In genomic region chr2:119250826-119251478, GRCm38 (mm10) we compare ENCODE assay signal across 8 mouse cellular contexts. TPM values are rescaled to one million over a fixed set of nuclear protein-coding genes. Genes with fewer than 3 reads are reported as not detected.
DNase-seq lines count a peak whose midpoint lies in the region; ATAC-seq and TF ChIP-seq lines count a peak whose summit lies in the region.

No protein-coding gene starts in this region.

- no peak for ATAC-seq in embryonic facial prominence, embryonic 15.5 days (ENCODE audit: insufficient number of reproducible peaks, low FRiP score, low TSS enrichment, low read depth)
- no peak; the same call in 1 of the 2 replicates for ATAC-seq in heart, embryonic 11.5 days (replicated peaks; ENCODE audit: insufficient number of reproducible peaks, low FRiP score, low TSS enrichment)
- ATAC-seq in kidney, embryonic 14.5 days (ENCODE audit: low FRiP score, low TSS enrichment): peak; percentile 86
- ATAC-seq in liver, embryonic 11.5 days (replicated peaks; ENCODE audit: low FRiP score): peak; percentile 75
- ATAC-seq in monocyte, adult 5-6 weeks (replicated peaks; ENCODE audit: insufficient number of reproducible peaks, low FRiP score, low TSS enrichment, poor library complexity, severe bottlenecking): peak; percentile 90

- no peak overlapping the region for H3K4me3 ChIP-seq in bone marrow, adult 2 months (replicated peaks; ENCODE audit: control insufficient read depth, low read depth, low read length)
- H3K4me3 ChIP-seq in embryonic facial prominence, embryonic 15.5 days (replicated peaks): no peak overlapping the region
- H3K4me3 ChIP-seq in heart, embryonic 11.5 days (ENCODE audit: low read depth, low read length): no peak overlapping the region
- no peak overlapping the region for H3K4me3 ChIP-seq in kidney, embryonic 14.5 days (ENCODE audit: low read length)
- no peak overlapping the region for H3K4me3 ChIP-seq in liver, embryonic 11.5 days (ENCODE audit: low read depth, low read length)

- TF ChIP-seq CTCF in bone marrow, adult 2 months (IDR thresholded peaks at IDR 0.05; ENCODE audit: control insufficient read depth, insufficient read depth, low read length): peak; percentile 93

- DNase-seq in CD4-positive helper T cell, adult 2 months (ENCODE audit: low read depth, low spot score): peak; percentile 84
- DNase-seq in liver, embryonic 11.5 days (ENCODE audit: low spot score): peak; percentile 83
- peak; percentile 89 for DNase-seq in splenic B cell, adult 2 months (ENCODE audit: low read depth, low spot score)

- H3K4me2 ChIP-seq in embryonic facial prominence, embryonic 15.5 days (replicated peaks): peak overlapping the region; percentile 13; the same call in 1 of the 2 replicates
- peak overlapping the region; percentile 48 for H3K4me2 ChIP-seq in heart, embryonic 11.5 days
- H3K4me2 ChIP-seq in kidney, embryonic 14.5 days (replicated peaks; ENCODE audit: low read depth, low read length): peak overlapping the region; percentile 25; the same call in 1 of the 2 replicates
- peak overlapping the region; percentile 41 for H3K4me2 ChIP-seq in liver, embryonic 11.5 days

- H3K9me3 ChIP-seq in embryonic facial prominence, embryonic 15.5 days (replicated peaks): no peaks in the 10 kb centered on the region
- no peaks in the 10 kb centered on the region for H3K9me3 ChIP-seq in heart, embryonic 11.5 days (replicated peaks; ENCODE audit: control insufficient read depth, low read length)
- no peaks in the 10 kb centered on the region for H3K9me3 ChIP-seq in kidney, embryonic 14.5 days (ENCODE audit: control insufficient read depth, low read length)
- no peaks in the 10 kb centered on the region for H3K9me3 ChIP-seq in liver, embryonic 11.5 days (ENCODE audit: control insufficient read depth, low read length)

- WGBS in bone marrow, adult 2 months: 10% methylated on average over 11 of the region's 11 CpGs
- WGBS in embryonic facial prominence, embryonic 15.5 days: 17% methylated on average over 11 of the region's 11 CpGs
- 13% methylated on average over 11 of the region's 11 CpGs for WGBS in heart, embryonic 11.5 days (ENCODE audit: insufficient replicate concordance)
- WGBS in kidney, embryonic 14.5 days: 15% methylated on average over 11 of the region's 11 CpGs
- 12% methylated on average over 11 of the region's 11 CpGs for WGBS in liver, embryonic 11.5 days

- no peaks in the 10 kb centered on the region; the same call in 1 of the 2 replicates for H3K4me1 ChIP-seq in bone marrow, adult 2 months (ENCODE audit: control insufficient read depth, insufficient read depth, low read length)
- no peaks in the 10 kb centered on the region for H3K4me1 ChIP-seq in embryonic facial prominence, embryonic 15.5 days
- H3K4me1 ChIP-seq in heart, embryonic 11.5 days (ENCODE audit: control insufficient read depth, insufficient read depth, low read length): no peaks in the 10 kb centered on the region
- H3K4me1 ChIP-seq in kidney, embryonic 14.5 days (ENCODE audit: control insufficient read depth, insufficient read depth, low read length): no peaks in the 10 kb centered on the region; the same call in 1 of the 2 replicates
- peaks cover 3% of the 10 kb centered on the region; the same call in 1 of the 2 replicates for H3K4me1 ChIP-seq in liver, embryonic 11.5 days (replicated peaks; ENCODE audit: control insufficient read depth, insufficient read depth, low read length)

- peaks cover 17% of the 10 kb centered on the region for H3K27me3 ChIP-seq in embryonic facial prominence, embryonic 15.5 days
- H3K27me3 ChIP-seq in heart, embryonic 11.5 days (ENCODE audit: control insufficient read depth, insufficient read depth, low read length): peaks cover 17% of the 10 kb centered on the region
- H3K27me3 ChIP-seq in kidney, embryonic 14.5 days (ENCODE audit: control insufficient read depth, insufficient read depth, low read length): peaks cover 16% of the 10 kb centered on the region; the same call in 1 of the 2 replicates
- H3K27me3 ChIP-seq in liver, embryonic 11.5 days (replicated peaks; ENCODE audit: control insufficient read depth, insufficient read depth, low read length): peaks cover 6% of the 10 kb centered on the region
- peaks cover 2% of the 10 kb centered on the region; the same call in 1 of the 2 replicates for H3K27me3 ChIP-seq in splenic B cell, adult 2 months (ENCODE audit: control insufficient read depth, insufficient read depth, low read length, poor library complexity, severe bottlenecking)

- no peaks in the 10 kb centered on the region for H3K36me3 ChIP-seq in embryonic facial prominence, embryonic 15.5 days
- no peaks in the 10 kb centered on the region for H3K36me3 ChIP-seq in heart, embryonic 11.5 days (ENCODE audit: control insufficient read depth, insufficient read depth, low read length)
- H3K36me3 ChIP-seq in kidney, embryonic 14.5 days (ENCODE audit: control insufficient read depth, insufficient read depth, low read length): no peaks in the 10 kb centered on the region
- H3K36me3 ChIP-seq in liver, embryonic 11.5 days (ENCODE audit: control insufficient read depth, insufficient read depth, low read length): no peaks in the 10 kb centered on the region
- H3K36me3 ChIP-seq in splenic B cell, adult 2 months (ENCODE audit: control insufficient read depth, insufficient read depth, low read length, poor library complexity, severe bottlenecking): no peaks in the 10 kb centered on the region

- no peak for TF ChIP-seq POLR2A in bone marrow, adult 2 months (IDR thresholded peaks at IDR 0.05; ENCODE audit: borderline replicate concordance, control insufficient read depth, low read depth, low read length)

- H3K27ac ChIP-seq in bone marrow, adult 2 months (ENCODE audit: control insufficient read depth, insufficient read depth, low read depth, low read length, poor library complexity): no peak overlapping the region
- H3K27ac ChIP-seq in embryonic facial prominence, embryonic 15.5 days (replicated peaks): no peak overlapping the region
- no peak overlapping the region for H3K27ac ChIP-seq in heart, embryonic 11.5 days (ENCODE audit: low read depth, low read length)
- H3K27ac ChIP-seq in kidney, embryonic 14.5 days (ENCODE audit: low read depth, low read length): no peak overlapping the region
- H3K27ac ChIP-seq in liver, embryonic 11.5 days (ENCODE audit: low read depth, low read length): no peak overlapping the region

- no peak overlapping the region for H3K9ac ChIP-seq in embryonic facial prominence, embryonic 15.5 days
- H3K9ac ChIP-seq in heart, embryonic 11.5 days (ENCODE audit: low read depth, low read length): no peak overlapping the region
- no peak overlapping the region for H3K9ac ChIP-seq in kidney, embryonic 14.5 days (ENCODE audit: low read depth, low read length)
- no peak overlapping the region for H3K9ac ChIP-seq in liver, embryonic 11.5 days (ENCODE audit: low read depth, low read length)

RNA-seq across cellular contexts. Expression of gene Spint1, which starts 13.8 kb away (rescaled TPM):
- 4.3 TPM in 1 of 2 replicates, not detected in the other for polyA plus RNA-seq in bone marrow, adult 2 months (2011; ENCODE audit: insufficient read depth, insufficient read length, low replicate concordance, missing spikeins)
- 29.8 and 33.0 TPM in 2 replicates for polyA plus RNA-seq in embryonic facial prominence, embryonic 15.5 days (2015; fragmentation: Nextera tagmentation; extraction: Ambion mirVana)
- 0.83 and 1.1 TPM in 2 replicates for polyA plus RNA-seq in heart, embryonic 11.5 days (2014; fragmentation: Nextera tagmentation; extraction: Ambion mirVana)
- 23.6 and 38.1 TPM in 2 replicates for polyA plus RNA-seq in kidney, embryonic 14.5 days (2014; fragmentation: Nextera tagmentation; extraction: Ambion mirVana)
- 2.3 and 2.5 TPM in 2 replicates for polyA plus RNA-seq in liver, embryonic 11.5 days (2014; fragmentation: Nextera tagmentation; extraction: Ambion mirVana)
- total RNA-seq in monocyte, adult 5-6 weeks (2017): 1.5 TPM in 1 of 3 replicates, not detected in the others

RNA-seq across cellular contexts. Expression of gene Rhov, which starts 20.1 kb away (rescaled TPM):
- polyA plus RNA-seq in bone marrow, adult 2 months (2011; ENCODE audit: insufficient read depth, insufficient read length, low replicate concordance, missing spikeins): 2.1 TPM in 1 of 2 replicates, not detected in the other
- polyA plus RNA-seq in embryonic facial prominence, embryonic 15.5 days (2015; fragmentation: Nextera tagmentation; extraction: Ambion mirVana): 37.1 and 37.9 TPM in 2 replicates
- polyA plus RNA-seq in heart, embryonic 11.5 days (2014; fragmentation: Nextera tagmentation; extraction: Ambion mirVana): not detected in 2 replicates
- 0.23 and 0.61 TPM in 2 replicates for polyA plus RNA-seq in kidney, embryonic 14.5 days (2014; fragmentation: Nextera tagmentation; extraction: Ambion mirVana)
- polyA plus RNA-seq in liver, embryonic 11.5 days (2014; fragmentation: Nextera tagmentation; extraction: Ambion mirVana): 0.38 TPM in 1 of 2 replicates, not detected in the other
- 0.48 TPM in 1 of 3 replicates, not detected in the others for total RNA-seq in monocyte, adult 5-6 weeks (2017)

RNA-seq across cellular contexts. Expression of gene Ppp1r14d, which starts 21.2 kb away (rescaled TPM):
- not detected in 2 replicates for polyA plus RNA-seq in bone marrow, adult 2 months (2011; ENCODE audit: insufficient read depth, insufficient read length, low replicate concordance, missing spikeins)
- 0.36 and 0.37 TPM in 2 replicates for polyA plus RNA-seq in embryonic facial prominence, embryonic 15.5 days (2015; fragmentation: Nextera tagmentation; extraction: Ambion mirVana)
- not detected in 2 replicates for polyA plus RNA-seq in heart, embryonic 11.5 days (2014; fragmentation: Nextera tagmentation; extraction: Ambion mirVana)
- 0.28 and 0.94 TPM in 2 replicates for polyA plus RNA-seq in kidney, embryonic 14.5 days (2014; fragmentation: Nextera tagmentation; extraction: Ambion mirVana)
- not detected in 2 replicates for polyA plus RNA-seq in liver, embryonic 11.5 days (2014; fragmentation: Nextera tagmentation; extraction: Ambion mirVana)
- total RNA-seq in monocyte, adult 5-6 weeks (2017): not detected in 3 replicates

RNA-seq across cellular contexts. Expression of gene Vps18, which starts 37.6 kb away (rescaled TPM):
- polyA plus RNA-seq in bone marrow, adult 2 months (2011; ENCODE audit: insufficient read depth, insufficient read length, low replicate concordance, missing spikeins): 6.5 and 9.7 TPM in 2 replicates
- 18.8 and 19.6 TPM in 2 replicates for polyA plus RNA-seq in embryonic facial prominence, embryonic 15.5 days (2015; fragmentation: Nextera tagmentation; extraction: Ambion mirVana)
- polyA plus RNA-seq in heart, embryonic 11.5 days (2014; fragmentation: Nextera tagmentation; extraction: Ambion mirVana): 6.9 and 8.7 TPM in 2 replicates
- 7.1 and 13.3 TPM in 2 replicates for polyA plus RNA-seq in kidney, embryonic 14.5 days (2014; fragmentation: Nextera tagmentation; extraction: Ambion mirVana)
- 13.4 and 14.0 TPM in 2 replicates for polyA plus RNA-seq in liver, embryonic 11.5 days (2014; fragmentation: Nextera tagmentation; extraction: Ambion mirVana)
- 20.7 to 33.0 TPM (median 21.1 TPM) in 3 replicates for total RNA-seq in monocyte, adult 5-6 weeks (2017)

RNA-seq across cellular contexts. Expression of gene Dnajc17, which starts 42.4 kb away (rescaled TPM):
- polyA plus RNA-seq in bone marrow, adult 2 months (2011; ENCODE audit: insufficient read depth, insufficient read length, low replicate concordance, missing spikeins): 10.0 and 12.5 TPM in 2 replicates
- polyA plus RNA-seq in embryonic facial prominence, embryonic 15.5 days (2015; fragmentation: Nextera tagmentation; extraction: Ambion mirVana): 19.0 and 21.7 TPM in 2 replicates
- 13.5 and 18.4 TPM in 2 replicates for polyA plus RNA-seq in heart, embryonic 11.5 days (2014; fragmentation: Nextera tagmentation; extraction: Ambion mirVana)
- 21.4 and 24.5 TPM in 2 replicates for polyA plus RNA-seq in kidney, embryonic 14.5 days (2014; fragmentation: Nextera tagmentation; extraction: Ambion mirVana)
- polyA plus RNA-seq in liver, embryonic 11.5 days (2014; fragmentation: Nextera tagmentation; extraction: Ambion mirVana): 16.9 and 18.1 TPM in 2 replicates
- total RNA-seq in monocyte, adult 5-6 weeks (2017): 35.4 to 53.6 TPM (median 46.3 TPM) in 3 replicates

Comparison
In these comparisons a context has a peak if more than half of its experiments do, and no peak if none do; other contexts are left out.
1. ATAC-seq: peak in kidney, embryonic 14.5 days (single experiment), liver, embryonic 11.5 days (single experiment) and monocyte, adult 5-6 weeks (single experiment); none in embryonic facial prominence, embryonic 15.5 days (single experiment) and heart, embryonic 11.5 days (single experiment).
2. RNA of gene Rhov, which starts 20.1 kb away (polyA plus RNA-seq): 37.1 to 37.9 TPM in embryonic facial prominence, embryonic 15.5 days; 2.1 TPM in bone marrow, adult 2 months, 0.23 to 0.61 TPM in kidney, embryonic 14.5 days, not detected in heart, embryonic 11.5 days and 0.38 TPM in liver, embryonic 11.5 days; every median in the first group is over 10 times any median in the second.
3. Peak in every context shown above with its lines, with median percentiles within 50 percentile points of each other: DNase-seq and H3K4me2 ChIP-seq.